Mouse (Mus musculus): ENCODE measurements around the gene Tmem198. TPM values are rescaled to one million over a fixed set of nuclear protein-coding genes. Genes with fewer than 3 reads are reported as not detected.

Tmem198 gene
- polyA plus RNA-seq, 1 experiment from 2014 or later: 8.9 TPM

DNA sequence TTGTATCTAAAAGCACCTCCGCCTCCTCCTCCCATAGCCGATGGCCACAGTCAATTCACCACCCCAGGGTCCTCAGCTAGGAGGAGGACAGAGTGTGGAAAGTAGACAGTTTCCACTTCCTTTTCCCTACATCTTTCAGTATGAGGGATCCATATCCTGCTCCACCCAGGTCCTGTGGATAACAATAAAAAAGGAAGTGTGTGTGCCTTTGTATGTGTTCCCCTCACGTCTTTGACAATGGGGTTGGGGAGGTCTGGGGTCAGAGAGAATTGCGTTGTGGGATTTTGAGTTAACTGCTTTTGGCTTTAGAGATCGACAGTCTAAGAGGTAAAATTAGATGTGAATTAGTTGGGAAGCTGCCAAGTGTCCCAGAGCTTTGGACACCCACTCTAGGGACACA is 30.8 kb downstream of the Tmem198 start:
- H3K4me3 ChIP-seq (ENCODE audit: low read depth, low read length): no peak overlapping the region
- no peak overlapping the region for H3K27ac ChIP-seq (ENCODE audit: low read depth, low read length)
- H3K27me3 ChIP-seq (ENCODE audit: control insufficient read depth, insufficient read depth, low read length): no peaks in the 10 kb centered on the region
- no peak overlapping the region for H3K4me2 ChIP-seq (ENCODE audit: low read depth, low read length, severe bottlenecking)
- no peaks in the 10 kb centered on the region for H3K36me3 ChIP-seq (ENCODE audit: control insufficient read depth, insufficient read depth, low read length)
- no peaks in the 10 kb centered on the region for H3K9me3 ChIP-seq (ENCODE audit: control insufficient read depth, low read length)
- WGBS: 78% methylated on average over 5 of the region's 5 CpGs
- no peak overlapping the region for H3K9ac ChIP-seq (ENCODE audit: low read length)
- ATAC-seq (replicated peaks; ENCODE audit: low FRiP score): no peak
- DNase-seq (ENCODE audit: low spot score): no peak
- peaks cover 3% of the 10 kb centered on the region; the same call in 1 of the 2 replicates for H3K4me1 ChIP-seq (replicated peaks; ENCODE audit: control insufficient read depth, insufficient read depth, low read length)

DNA sequence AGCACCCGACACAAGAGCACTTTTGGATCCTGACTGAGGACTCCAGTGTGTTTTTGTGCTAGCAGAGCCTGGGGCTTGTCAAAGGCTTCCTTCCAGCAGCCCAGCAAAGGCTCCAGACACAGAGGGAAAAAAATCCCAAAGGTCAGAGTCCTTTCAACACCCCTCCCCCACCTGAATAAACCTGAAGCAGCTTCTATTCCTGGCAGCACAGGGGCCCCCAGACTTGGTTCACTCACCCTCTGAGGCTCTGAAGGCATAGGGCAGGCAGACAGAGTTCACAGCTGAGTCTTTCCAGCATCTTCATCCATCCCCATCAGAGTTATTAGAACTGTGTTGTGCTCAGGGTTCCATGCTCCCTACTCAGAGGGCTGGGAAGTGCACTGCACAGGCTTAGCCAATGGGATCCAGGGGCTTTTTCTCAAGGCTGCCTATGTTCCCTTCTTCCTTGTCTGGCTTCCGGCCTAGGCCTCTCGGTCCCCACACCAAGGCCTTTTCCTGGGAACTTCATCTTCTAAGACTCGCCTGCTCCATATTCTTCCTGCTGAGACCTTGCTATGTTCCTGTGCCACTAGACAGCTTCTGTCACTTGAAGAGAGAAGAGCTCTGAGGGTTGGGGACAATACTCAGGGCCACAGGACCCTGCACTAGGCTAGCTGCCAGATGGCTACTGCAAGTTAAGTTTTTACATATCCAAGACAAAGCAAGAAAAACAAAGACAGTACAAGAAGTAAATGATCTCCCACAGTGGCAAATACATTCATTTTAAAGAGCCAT is 32.3 kb downstream of the Tmem198 start:
- H3K27me3 ChIP-seq (ENCODE audit: control insufficient read depth, insufficient read depth, low read length): no peaks in the 10 kb centered on the region
- no peak overlapping the region for H3K4me2 ChIP-seq (ENCODE audit: low read depth, low read length, severe bottlenecking)
- H3K4me3 ChIP-seq (ENCODE audit: low read depth, low read length): no peak overlapping the region
- no peak overlapping the region for H3K9ac ChIP-seq (ENCODE audit: low read length)
- no peaks in the 10 kb centered on the region; the same call in 1 of the 2 replicates for H3K4me1 ChIP-seq (replicated peaks; ENCODE audit: control insufficient read depth, insufficient read depth, low read length)
- ATAC-seq (replicated peaks; ENCODE audit: low FRiP score) (no peak), DNase-seq (ENCODE audit: low spot score) (no peak)
- no peaks in the 10 kb centered on the region for H3K9me3 ChIP-seq (ENCODE audit: control insufficient read depth, low read length)
- H3K27ac ChIP-seq (ENCODE audit: low read depth, low read length): no peak overlapping the region
- 51% methylated on average over 4 of the region's 4 CpGs for WGBS
- H3K36me3 ChIP-seq (ENCODE audit: control insufficient read depth, insufficient read depth, low read length): no peaks in the 10 kb centered on the region

DNA sequence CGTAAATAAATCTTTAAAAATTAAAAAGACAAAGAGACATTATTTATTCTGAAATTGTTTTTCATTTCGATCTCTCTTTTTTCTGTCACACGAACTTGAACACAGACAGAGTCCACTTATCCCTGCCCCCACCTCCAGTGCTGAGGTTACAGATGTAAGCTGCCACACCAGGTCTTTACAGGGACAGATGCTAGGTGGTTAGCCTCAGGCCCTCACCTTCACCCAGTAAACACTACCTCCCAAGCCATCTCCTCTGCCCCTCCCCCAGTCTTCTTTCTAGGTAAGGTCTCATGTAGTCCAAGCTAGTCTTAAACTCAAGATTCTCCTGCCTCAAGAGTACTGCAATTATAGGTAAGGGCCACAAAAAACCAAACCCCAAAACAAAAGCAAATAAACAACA is 33.2 kb downstream of the Tmem198 start:
- H3K27ac ChIP-seq (ENCODE audit: low read depth, low read length): no peak overlapping the region
- no peak overlapping the region for H3K4me2 ChIP-seq (ENCODE audit: low read depth, low read length, severe bottlenecking)
- H3K9ac ChIP-seq (ENCODE audit: low read length): no peak overlapping the region
- DNase-seq (ENCODE audit: low spot score) (no peak), ATAC-seq (replicated peaks; ENCODE audit: low FRiP score) (no peak)
- H3K4me3 ChIP-seq (ENCODE audit: low read depth, low read length): no peak overlapping the region
- no peaks in the 10 kb centered on the region for H3K4me1 ChIP-seq (replicated peaks; ENCODE audit: control insufficient read depth, insufficient read depth, low read length)
- no peaks in the 10 kb centered on the region for H3K36me3 ChIP-seq (ENCODE audit: control insufficient read depth, insufficient read depth, low read length)
- H3K27me3 ChIP-seq (ENCODE audit: control insufficient read depth, insufficient read depth, low read length): no peaks in the 10 kb centered on the region
- no peaks in the 10 kb centered on the region for H3K9me3 ChIP-seq (ENCODE audit: control insufficient read depth, low read length)
- 96% methylated on average over 3 of the region's 3 CpGs for WGBS

DNA sequence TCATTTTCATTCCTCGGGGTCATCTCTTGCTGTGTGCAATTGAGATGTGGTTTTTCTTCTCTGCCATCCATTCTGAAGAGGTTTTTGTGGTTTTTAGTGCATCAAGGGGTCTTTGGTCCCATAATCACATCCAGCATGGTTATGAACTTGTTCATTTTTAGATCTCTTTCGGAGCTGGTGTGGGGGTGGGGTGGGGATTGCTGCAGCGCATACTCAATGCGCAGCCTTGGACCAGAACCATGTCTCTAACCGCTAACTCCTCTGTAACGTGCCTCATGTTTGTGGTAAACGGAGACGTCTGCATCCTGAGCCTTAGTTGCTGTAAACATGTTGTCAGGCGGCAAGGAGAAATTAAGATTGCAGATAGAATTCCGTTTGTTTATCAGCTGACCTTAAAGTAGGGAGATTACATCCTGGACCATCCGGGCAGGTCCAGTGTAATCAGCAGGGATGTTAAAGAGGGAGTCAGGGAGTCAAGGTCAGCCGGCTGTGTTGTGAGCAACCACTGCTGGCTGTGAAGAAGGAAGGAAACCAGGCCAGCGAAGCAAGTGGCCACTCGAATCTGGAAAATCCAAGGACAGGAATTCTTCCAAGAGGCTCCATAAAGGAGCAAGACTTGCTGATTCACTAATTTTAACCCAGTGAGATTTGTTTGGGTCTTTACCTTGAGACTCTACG is 37.5 kb downstream of the Tmem198 start:
- WGBS: 84% methylated on average over 15 of the region's 15 CpGs

DNA sequence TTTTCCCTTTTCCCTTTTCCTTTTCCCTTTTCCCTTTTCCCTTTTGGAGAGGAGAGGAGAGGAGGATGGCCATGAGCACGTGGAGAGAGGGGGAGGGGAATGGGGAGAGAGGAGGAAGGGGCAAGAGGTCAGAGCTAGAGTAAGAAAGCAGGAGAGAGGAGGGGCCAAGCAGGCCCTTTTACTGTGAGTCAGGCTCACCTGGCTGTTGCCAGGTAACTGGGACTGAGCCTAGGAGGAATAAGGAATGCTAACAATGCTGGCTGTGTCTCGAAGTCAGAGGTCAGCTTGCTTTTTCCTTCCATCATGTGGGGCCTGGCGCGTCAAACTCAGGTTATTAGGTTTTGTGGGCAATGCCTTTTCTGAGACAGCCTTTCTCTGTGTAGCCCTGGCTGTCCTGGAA is 38.7 kb downstream of the Tmem198 start:
- Histone ChIP-seq H3K9ac (ENCODE audit: low read length) (no peak overlapping the region), H3K4me3 (ENCODE audit: low read depth, low read length) (no peak overlapping the region), H3K36me3 (ENCODE audit: control insufficient read depth, insufficient read depth, low read length) (no peaks in the 10 kb centered on the region), H3K4me2 (ENCODE audit: low read depth, low read length, severe bottlenecking) (no peak overlapping the region), H3K27me3 (ENCODE audit: control insufficient read depth, insufficient read depth, low read length) (no peaks in the 10 kb centered on the region), H3K9me3 (ENCODE audit: control insufficient read depth, low read length) (no peaks in the 10 kb centered on the region), H3K27ac (ENCODE audit: low read depth, low read length) (no peak overlapping the region), H3K4me1 (replicated peaks; ENCODE audit: control insufficient read depth, insufficient read depth, low read length) (no peaks in the 10 kb centered on the region)
- no peak for DNase-seq (ENCODE audit: low spot score)
- WGBS: 63% methylated on average over 4 of the region's 4 CpGs
- no peak for ATAC-seq (replicated peaks; ENCODE audit: low FRiP score)

More for the DNA sequence above, 37.5 kb downstream of the Tmem198 start:
- Histone ChIP-seq H3K4me1 (replicated peaks; ENCODE audit: control insufficient read depth, insufficient read depth, low read length) (no peaks in the 10 kb centered on the region), H3K4me3 (ENCODE audit: low read depth, low read length) (no peak overlapping the region), H3K27ac (ENCODE audit: low read depth, low read length) (no peak overlapping the region), H3K27me3 (ENCODE audit: control insufficient read depth, insufficient read depth, low read length) (no peaks in the 10 kb centered on the region), H3K4me2 (ENCODE audit: low read depth, low read length, severe bottlenecking) (no peak overlapping the region), H3K9ac (ENCODE audit: low read length) (no peak overlapping the region), H3K9me3 (ENCODE audit: control insufficient read depth, low read length) (no peaks in the 10 kb centered on the region), H3K36me3 (ENCODE audit: control insufficient read depth, insufficient read depth, low read length) (no peaks in the 10 kb centered on the region)
- DNase-seq (ENCODE audit: low spot score): no peak
- ATAC-seq (replicated peaks; ENCODE audit: low FRiP score): no peak

DNA sequence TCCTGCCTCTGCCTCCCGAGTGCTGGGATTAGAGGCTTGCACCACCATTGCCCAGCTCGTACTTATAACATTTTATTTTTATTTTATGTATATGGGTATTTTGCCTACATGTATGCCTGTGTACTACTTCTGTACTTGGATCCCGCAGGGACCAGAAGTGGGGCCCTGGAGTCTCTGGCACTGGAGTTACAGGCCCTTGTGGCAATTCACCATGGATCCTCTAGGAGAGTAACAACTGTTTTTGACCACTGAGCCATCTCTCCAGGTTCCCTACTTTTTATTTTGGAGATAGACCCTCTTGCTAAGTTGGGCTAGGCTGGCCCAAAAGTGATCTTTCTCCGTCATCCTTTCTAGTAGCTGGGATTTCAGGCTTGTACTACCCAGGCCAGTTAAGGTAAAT is 39.1 kb downstream of the Tmem198 start:
- Histone ChIP-seq H3K9me3 (ENCODE audit: control insufficient read depth, low read length) (no peaks in the 10 kb centered on the region), H3K4me2 (ENCODE audit: low read depth, low read length, severe bottlenecking) (no peak overlapping the region), H3K9ac (ENCODE audit: low read length) (no peak overlapping the region), H3K27ac (ENCODE audit: low read depth, low read length) (no peak overlapping the region), H3K27me3 (ENCODE audit: control insufficient read depth, insufficient read depth, low read length) (no peaks in the 10 kb centered on the region), H3K4me3 (ENCODE audit: low read depth, low read length) (no peak overlapping the region), H3K4me1 (replicated peaks; ENCODE audit: control insufficient read depth, insufficient read depth, low read length) (no peaks in the 10 kb centered on the region), H3K36me3 (ENCODE audit: control insufficient read depth, insufficient read depth, low read length) (no peaks in the 10 kb centered on the region)
- 87% methylated on average over 4 of the region's 4 CpGs for WGBS
- DNase-seq (ENCODE audit: low spot score) (no peak), ATAC-seq (replicated peaks; ENCODE audit: low FRiP score) (no peak)

DNA sequence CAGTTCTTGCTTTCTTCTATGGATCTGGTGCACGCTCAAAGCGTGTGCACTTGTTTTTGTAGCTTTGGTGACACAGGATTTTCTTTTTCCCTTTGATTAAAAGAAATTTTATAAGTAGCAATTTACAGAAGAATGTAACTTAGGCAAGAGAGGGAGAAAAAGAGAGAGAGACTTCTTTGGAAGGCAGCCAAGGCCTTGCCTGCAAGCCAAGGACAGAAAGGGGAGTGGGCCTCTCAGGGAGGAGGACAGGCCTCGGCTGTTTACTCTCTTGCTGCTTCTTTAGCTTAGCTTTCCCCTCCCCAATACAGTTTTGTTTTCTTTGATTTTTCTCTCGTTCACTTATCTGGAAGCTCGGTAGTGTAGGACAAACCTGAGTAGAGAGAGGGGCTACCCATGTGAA is 40.2 kb downstream of the Tmem198 start:
- Histone ChIP-seq H3K27ac (ENCODE audit: low read depth, low read length) (no peak overlapping the region), H3K36me3 (ENCODE audit: control insufficient read depth, insufficient read depth, low read length) (no peaks in the 10 kb centered on the region), H3K4me2 (ENCODE audit: low read depth, low read length, severe bottlenecking) (no peak overlapping the region), H3K4me1 (replicated peaks; ENCODE audit: control insufficient read depth, insufficient read depth, low read length) (no peaks in the 10 kb centered on the region), H3K9ac (ENCODE audit: low read length) (no peak overlapping the region), H3K4me3 (ENCODE audit: low read depth, low read length) (no peak overlapping the region), H3K27me3 (ENCODE audit: control insufficient read depth, insufficient read depth, low read length) (no peaks in the 10 kb centered on the region), H3K9me3 (ENCODE audit: control insufficient read depth, low read length) (no peaks in the 10 kb centered on the region)
- no peak for DNase-seq (ENCODE audit: low spot score)
- no peak for ATAC-seq (replicated peaks; ENCODE audit: low FRiP score)
- 82% methylated on average over 5 of the region's 5 CpGs for WGBS

DNA sequence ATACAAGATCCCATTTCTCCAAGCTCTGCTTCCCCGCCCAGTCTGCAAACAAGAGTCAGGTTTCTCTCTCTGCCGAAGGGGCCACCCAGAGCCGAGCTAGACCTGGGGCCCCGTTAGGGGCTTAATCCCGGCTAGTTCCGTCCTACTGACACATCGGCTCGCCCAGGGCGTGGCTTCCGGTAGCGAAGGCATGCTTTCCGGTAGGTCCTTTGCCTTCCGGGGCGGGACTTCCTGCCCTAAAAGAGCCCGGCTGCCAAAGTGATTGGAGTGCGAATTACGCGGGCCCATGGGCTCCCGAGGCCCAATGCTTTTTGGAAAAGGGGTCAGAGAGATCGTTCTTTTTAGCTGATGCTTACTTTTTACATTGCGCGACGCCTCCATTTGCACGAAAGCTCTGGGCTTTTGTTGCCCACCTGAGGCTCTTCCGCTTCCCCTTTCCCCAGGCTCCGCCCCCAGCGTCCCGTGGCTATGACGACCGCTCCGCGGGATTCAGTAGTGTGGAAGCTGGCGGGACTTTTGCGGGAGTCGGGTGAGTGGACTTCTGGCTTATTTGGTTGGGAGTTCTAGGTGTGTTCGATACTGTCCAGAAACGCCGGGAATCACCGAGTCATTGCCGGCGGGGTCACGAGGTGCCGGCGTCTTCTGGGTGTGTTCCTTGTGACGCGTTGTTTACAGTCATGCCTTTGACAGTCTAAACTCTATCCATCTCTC is 42.1 kb downstream of the Tmem198 start, which contains the start of gene Stk11ip:
Gene Stk11ip, plus strand, starts transcription at position 209 of the 711 bp plus-strand sequence.
- Histone ChIP-seq H3K27ac (ENCODE audit: low read depth, low read length) (peak within 1 kb of the TSS; percentile 83), H3K36me3 (ENCODE audit: control insufficient read depth, insufficient read depth, low read length) (no peaks in the 10 kb centered on the region), H3K27me3 (ENCODE audit: control insufficient read depth, insufficient read depth, low read length) (no peaks in the 10 kb centered on the region), H3K4me2 (ENCODE audit: low read depth, low read length, severe bottlenecking) (peak within 1 kb of the TSS; percentile 45), H3K4me3 (ENCODE audit: low read depth, low read length) (peak within 1 kb of the TSS; percentile 65), H3K9me3 (ENCODE audit: control insufficient read depth, low read length) (no peaks in the 10 kb centered on the region), H3K4me1 (replicated peaks; ENCODE audit: control insufficient read depth, insufficient read depth, low read length) (no peaks in the 10 kb centered on the region), H3K9ac (ENCODE audit: low read length) (peak within 1 kb of the TSS; percentile 25)
- peak; percentile 99 for ATAC-seq (replicated peaks; ENCODE audit: low FRiP score)
- DNase-seq (ENCODE audit: low spot score): peak; percentile 97
- WGBS: under 1% methylated on average over 46 of the region's 46 CpGs
